Mouse (Mus musculus) limb, embryonic 13.5 days (tissue): ENCODE data around the gene Xlr4c. TPM values are rescaled to one million over a fixed set of nuclear protein-coding genes. Genes with fewer than 3 reads are reported as not detected.
A peak's percentile ranks its signal among the peaks of the same experiment; 100 is the strongest.
"Not testable (repeated sequence)": the region's sequence is repeated elsewhere in the genome, so short reads cannot be mapped to it uniquely, and the experiment has no call there.

Experiments
- ATAC-seq: fragments of 200-750 bp; cut with Nextera tagmentation; 2 replicates; pipeline ENCODE4 v1.8.0; 2017; ENCODE audit warnings: low read depth, moderate number of reproducible peaks, moderate TSS enrichment; ENCODE audit not compliant: low FRiP score
- H3K27ac ChIP-seq: fragments of 300-500 bp; sonication (generic); 2 replicates; pipeline ENCODE4 v1.5.1; 2015; ENCODE audit warnings: inconsistent platforms, mild to moderate bottlenecking, moderate library complexity
- H3K27me3 ChIP-seq: fragments of 300-500 bp; sonication (generic); 2 replicates; pipeline ENCODE4 v1.6.1; 2015; ENCODE audit warnings: mild to moderate bottlenecking, inconsistent platforms
- H3K36me3 ChIP-seq: fragments of 300-500 bp; sonication (generic); 2 replicates; pipeline ENCODE4 v1.6.1; 2015; ENCODE audit warnings: inconsistent platforms, mild to moderate bottlenecking, moderate library complexity
- H3K4me1 ChIP-seq: fragments of 300-500 bp; sonication (generic); 2 replicates; pipeline ENCODE4 v1.6.1; 2015; ENCODE audit warnings: inconsistent platforms
- H3K4me2 ChIP-seq: fragments of 300-500 bp; sonication (generic); replicated peaks from 2 replicates; pipeline ENCODE4 v1.6.1; 2015; ENCODE audit warnings: inconsistent platforms, mild to moderate bottlenecking, moderate library complexity
- H3K4me3 ChIP-seq: fragments of 300-500 bp; sonication (generic); 2 replicates; pipeline ENCODE4 v1.5.1; 2015; ENCODE audit warnings: moderate library complexity, mild to moderate bottlenecking, inconsistent platforms
- H3K9ac ChIP-seq: fragments of 300-500 bp; sonication (generic); 2 replicates; pipeline ENCODE4 v1.6.1; 2015; ENCODE audit warnings: mild to moderate bottlenecking, inconsistent platforms
- H3K9me3 ChIP-seq: fragments of 300-500 bp; sonication (generic); 2 replicates; pipeline ENCODE4 v1.6.1; 2016; ENCODE audit warnings: inconsistent platforms
- WGBS: fragments of 180-500 bp; shearing (Covaris S2); methylation state at CpG from one replicate; pipeline ENCODE4 v1.1.7; 2015; 5-methylcytosine and 5-hydroxymethylcytosine counted together
- polyA plus RNA-seq: library from polyadenylated mRNA; unstranded; fragments of >200 nt; fragmentation: Nextera tagmentation; extraction: Ambion mirVana; gene quantifications from 2 replicates; pipeline ENCODE4 v1.2.1, GENCODE M21; 2015

Gene Xlr4c
- not detected in 2 replicates for polyA plus RNA-seq

- WGBS = 88% methylated on average over 14 of the region's 14 CpGs
Observed at GRCm38 (mm10) chrX:73242821-73243325, at the start of gene Xlr4c. TSS of gene Xlr4c (minus strand) at chrX:73243130.

GRCm38 (mm10) chrX:73265270-73265669 is 22.3 kb upstream of the Xlr4c start, which contains the start of gene Xlr3c:
TSS of gene Xlr3c (minus strand) at chrX:73265390.
- ATAC-seq, H3K4me2 ChIP-seq, H3K4me3 ChIP-seq, H3K27me3 ChIP-seq, H3K4me1 ChIP-seq, H3K9ac ChIP-seq, H3K27ac ChIP-seq, H3K9me3 ChIP-seq, H3K36me3 ChIP-seq: not testable (repeated sequence)
- 91% methylated on average over 14 of the region's 14 CpGs for WGBS

More at GRCm38 (mm10) chrX:73242821-73243325, at the start of gene Xlr4c:
- not testable (repeated sequence) for H3K27me3 ChIP-seq, H3K9me3 ChIP-seq, H3K4me1 ChIP-seq, H3K4me2 ChIP-seq, H3K27ac ChIP-seq, H3K4me3 ChIP-seq, H3K36me3 ChIP-seq, H3K9ac ChIP-seq, ATAC-seq

GRCm38 (mm10) chrX:73262428-73262827 is 19.5 kb upstream of the Xlr4c start:
- WGBS = 59% methylated on average over 1 of the region's 2 CpGs
- H3K27ac ChIP-seq, H3K9ac ChIP-seq, H3K36me3 ChIP-seq, H3K27me3 ChIP-seq, H3K9me3 ChIP-seq, H3K4me3 ChIP-seq, H3K4me2 ChIP-seq, H3K4me1 ChIP-seq, ATAC-seq: not testable (repeated sequence)

- H3K36me3 ChIP-seq = no peaks in the 10 kb centered on the region
- H3K27ac ChIP-seq = no peak overlapping the region
- H3K4me2 ChIP-seq = peak overlapping the region; percentile 83
- H3K9me3 ChIP-seq = no peaks in the 10 kb centered on the region
- H3K4me3 ChIP-seq = peak overlapping the region; percentile 60
- ATAC-seq = no peak
- WGBS = 38% methylated on average over 3 of the region's 3 CpGs
- peaks cover 3% of the 10 kb centered on the region; the same call in 1 of the 2 replicates for H3K4me1 ChIP-seq
- H3K27me3 ChIP-seq = peaks cover 20% of the 10 kb centered on the region
- peak overlapping the region; percentile 72 for H3K9ac ChIP-seq
Observed at GRCm38 (mm10) chrX:73229288-73229687, 13.6 kb downstream of the Xlr4c start.

- H3K27me3 ChIP-seq = peaks cover 20% of the 10 kb centered on the region
- no peaks in the 10 kb centered on the region for H3K9me3 ChIP-seq
- H3K36me3 ChIP-seq = no peaks in the 10 kb centered on the region
- H3K27ac ChIP-seq = peak overlapping the region; percentile 67
- ATAC-seq = peak; percentile 65
- peak overlapping the region; percentile 83 for H3K4me2 ChIP-seq
- WGBS = 16% methylated on average over 50 of the region's 51 CpGs
- peaks cover 3% of the 10 kb centered on the region; the same call in 1 of the 2 replicates for H3K4me1 ChIP-seq
- H3K9ac ChIP-seq = peak overlapping the region; percentile 72
- H3K4me3 ChIP-seq = peak overlapping the region; percentile 60
Observed at GRCm38 (mm10) chrX:73228606-73229214, 14.2 kb downstream of the Xlr4c start.

- Histone ChIP-seq H3K4me2 (peak within 1 kb of the TSS; percentile 83), H3K9me3 (no peaks in the 10 kb centered on the region), H3K27ac (peak within 1 kb of the TSS; percentile 67), H3K36me3 (no peaks in the 10 kb centered on the region), H3K4me1 (peaks cover 3% of the 10 kb centered on the region; the same call in 1 of the 2 replicates), H3K4me3 (peak within 1 kb of the TSS; percentile 60), H3K27me3 (peaks cover 20% of the 10 kb centered on the region), H3K9ac (peak within 1 kb of the TSS; percentile 72)
- ATAC-seq = peak; percentile 96
- WGBS = 23% methylated on average over 34 of the region's 39 CpGs
Observed at GRCm38 (mm10) chrX:73227914-73228605, 14.9 kb downstream of the Xlr4c start, which contains the start of gene F8a. TSS of gene F8a (plus strand) at chrX:73228291.

- Histone ChIP-seq H3K9ac (no peak overlapping the region), H3K27ac (no peak overlapping the region), H3K36me3 (no peaks in the 10 kb centered on the region), H3K4me2 (no peak overlapping the region), H3K4me3 (no peak overlapping the region), H3K27me3 (peaks cover 18% of the 10 kb centered on the region), H3K9me3 (no peaks in the 10 kb centered on the region), H3K4me1 (peaks cover 3% of the 10 kb centered on the region; the same call in 1 of the 2 replicates)
- WGBS = 47% methylated on average over 1 of the region's 1 CpGs
- no peak for ATAC-seq
Observed at GRCm38 (mm10) chrX:73225365-73225764, 17.6 kb downstream of the Xlr4c start.

- not testable (repeated sequence) for H3K4me1 ChIP-seq, H3K4me2 ChIP-seq, H3K36me3 ChIP-seq, H3K4me3 ChIP-seq, H3K9ac ChIP-seq, H3K9me3 ChIP-seq, H3K27ac ChIP-seq, H3K27me3 ChIP-seq, ATAC-seq
- 72% methylated on average over 17 of the region's 19 CpGs for WGBS
Observed at GRCm38 (mm10) chrX:73213819-73214564, 28.9 kb downstream of the Xlr4c start, which contains the start of gene Xlr4b. TSS of gene Xlr4b (plus strand) at chrX:73214333.

GRCm38 (mm10) chrX:73191934-73192333 is 51.0 kb downstream of the Xlr4c start, which contains the start of gene Xlr3b:
TSS of gene Xlr3b (plus strand) at chrX:73192207.
- not testable (repeated sequence) for H3K4me2 ChIP-seq, H3K9ac ChIP-seq, H3K4me3 ChIP-seq, H3K9me3 ChIP-seq, H3K27ac ChIP-seq, H3K36me3 ChIP-seq, H3K27me3 ChIP-seq, H3K4me1 ChIP-seq
- 83% methylated on average over 12 of the region's 12 CpGs for WGBS
- 0 out of 2 replicates have a peak, but pooled peaks have one; percentile 54 for ATAC-seq
